Mouse (Mus musculus): ENCODE data around the gene Icam2.
A peak's percentile ranks its signal among the peaks of the same experiment; 100 is the strongest.
"Not testable (repeated sequence)": the region's sequence is repeated elsewhere in the genome, so short reads cannot be mapped to it uniquely, and the experiment has no call there.

Gene Icam2

DNA sequence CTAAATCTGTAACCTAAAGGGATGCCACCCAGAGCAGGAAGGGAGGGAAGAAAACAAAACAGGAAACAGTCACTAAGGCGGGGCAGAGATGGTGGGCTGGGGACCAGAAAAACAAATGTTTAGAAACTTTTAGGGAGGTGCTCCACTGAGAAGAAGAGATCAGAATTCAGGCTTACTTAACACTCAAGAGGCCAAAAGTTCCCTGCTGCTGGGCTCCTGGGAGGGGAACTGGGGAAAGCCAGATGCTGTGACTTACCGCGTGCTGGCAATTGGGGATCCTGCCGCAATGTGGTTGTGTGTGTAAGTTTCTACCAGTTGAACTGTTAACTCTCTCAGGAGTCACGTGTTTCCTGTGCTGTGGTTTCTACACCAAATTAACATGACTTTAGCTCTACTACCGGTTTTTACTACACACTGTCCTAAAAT is at the start of gene Icam2:
Gene Icam2 (minus strand): TSS at position 285 of the 426 bp plus-strand sequence.
- no peak for DNase-seq (ENCODE audit: low read depth, low spot score)

DNA sequence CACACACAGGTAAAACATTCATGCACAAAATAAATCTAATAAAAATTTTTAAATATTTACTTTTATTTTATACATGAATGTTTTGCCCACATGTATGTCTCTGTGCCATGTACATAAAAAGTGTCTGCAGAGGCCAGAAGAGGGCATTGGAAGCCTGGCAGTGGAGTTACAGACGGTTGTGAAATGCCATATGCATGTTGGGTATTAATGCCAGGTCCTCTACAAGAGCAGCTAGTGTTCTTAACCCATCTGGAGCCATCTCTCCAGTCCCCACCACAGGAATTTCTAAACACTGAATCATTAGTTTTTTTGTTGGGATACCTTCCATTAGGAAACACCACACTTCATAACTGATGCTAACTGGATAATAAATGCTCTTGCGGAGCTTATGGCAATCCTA is 49.7 kb upstream of the Icam2 start:
- DNase-seq (ENCODE audit: low read depth, low spot score) = no peak

DNA sequence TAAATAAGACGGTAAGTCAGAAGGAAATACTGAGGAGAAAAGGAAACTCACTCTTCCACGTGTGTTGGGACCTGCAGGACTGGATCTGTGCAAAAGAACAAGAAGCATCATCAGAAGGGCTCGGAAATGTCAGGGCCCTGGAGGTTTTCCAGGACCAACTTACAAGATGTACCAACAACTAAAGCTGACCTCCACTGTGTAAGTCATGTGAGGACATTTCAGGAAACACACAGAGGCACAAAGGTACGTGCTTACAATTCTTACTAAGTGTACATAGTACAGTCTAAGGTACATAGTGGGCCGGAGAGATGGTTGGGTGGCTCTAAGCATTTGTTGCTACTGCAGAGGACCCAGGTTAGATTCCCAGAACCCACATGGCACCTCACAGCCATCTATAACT is 49.2 kb upstream of the Icam2 start:
- no peak for DNase-seq (ENCODE audit: low read depth, low spot score)

DNA sequence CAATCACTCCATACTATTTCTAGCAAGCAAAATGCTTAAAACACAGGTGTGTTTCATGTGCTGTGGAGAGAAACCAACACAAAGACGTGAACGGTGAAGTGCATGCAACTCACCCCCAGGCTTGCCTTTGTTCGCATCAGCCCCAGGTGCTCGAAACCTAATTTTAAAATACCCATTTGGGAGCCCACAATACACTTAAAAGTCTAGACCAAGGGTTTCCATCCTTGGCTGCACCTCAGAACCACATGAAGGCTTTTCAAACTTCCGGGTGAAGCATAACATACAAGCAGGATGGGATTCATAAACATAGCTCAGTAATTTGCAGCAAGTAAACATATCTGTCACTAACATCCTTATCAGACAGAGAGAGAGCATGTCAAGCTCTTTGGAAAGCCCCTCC is 42.5 kb upstream of the Icam2 start:
- no peak for DNase-seq (ENCODE audit: low read depth, low spot score)

DNA sequence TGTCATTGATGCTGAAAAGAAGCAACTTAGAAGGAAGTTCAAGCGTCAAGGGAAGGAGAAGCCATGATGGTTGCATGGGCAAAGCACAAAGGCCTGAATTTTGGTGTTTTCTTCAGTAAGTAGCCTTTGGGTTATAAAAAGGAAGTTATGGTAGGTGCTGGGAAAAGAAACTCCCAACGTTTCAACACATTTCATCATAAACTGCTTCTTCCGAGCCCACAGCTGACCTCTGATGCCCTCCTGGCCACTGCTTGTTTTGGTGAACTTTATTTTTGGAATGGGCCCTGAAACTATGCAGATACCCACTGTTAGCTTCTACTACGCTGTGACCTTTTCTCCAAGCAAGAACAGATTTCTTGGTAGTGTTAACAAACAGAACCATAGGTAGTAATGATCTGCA is 41.8 kb upstream of the Icam2 start:
- DNase-seq (ENCODE audit: low read depth, low spot score) = no peak

DNA sequence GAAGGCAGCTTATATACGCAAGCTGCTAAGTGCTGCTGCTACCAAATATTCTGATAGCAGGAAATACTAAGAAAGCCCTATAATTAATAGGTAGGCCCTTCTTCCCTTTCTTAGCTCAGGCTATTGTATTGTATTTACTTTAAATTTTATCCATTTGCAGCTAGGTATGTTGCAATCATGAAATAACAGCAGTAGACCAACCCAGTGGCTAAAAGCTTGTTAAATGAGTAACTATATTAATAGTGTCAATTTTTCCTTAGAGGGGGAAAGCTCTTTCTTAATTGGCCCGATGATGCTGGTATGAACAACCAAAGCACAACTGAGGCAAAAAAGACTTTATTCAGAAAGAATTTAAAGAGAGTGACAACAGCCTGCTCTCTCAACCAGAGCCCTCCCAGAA is 40.7 kb upstream of the Icam2 start:
- no peak for DNase-seq (ENCODE audit: low read depth, low spot score)

DNA sequence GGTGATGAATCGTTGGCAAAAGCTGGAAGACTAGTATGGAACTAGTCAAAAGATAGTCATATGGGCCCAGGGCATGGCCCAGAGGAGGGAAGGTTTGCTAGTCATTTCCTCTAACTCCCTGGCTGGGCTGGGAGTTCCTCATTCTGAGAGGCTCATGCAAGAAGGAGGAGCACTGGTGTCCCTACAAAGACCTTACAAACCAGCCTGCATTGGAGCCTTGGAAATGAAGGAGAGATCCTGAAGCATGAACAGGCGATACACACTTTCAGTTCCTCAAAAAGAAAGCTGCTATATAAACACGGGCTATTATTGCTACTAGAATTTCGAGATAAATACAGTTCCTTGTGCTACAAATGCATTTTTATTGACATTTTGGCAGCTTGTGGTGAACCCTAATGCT is 40.2 kb upstream of the Icam2 start:
- no peak for DNase-seq (ENCODE audit: low read depth, low spot score)

DNA sequence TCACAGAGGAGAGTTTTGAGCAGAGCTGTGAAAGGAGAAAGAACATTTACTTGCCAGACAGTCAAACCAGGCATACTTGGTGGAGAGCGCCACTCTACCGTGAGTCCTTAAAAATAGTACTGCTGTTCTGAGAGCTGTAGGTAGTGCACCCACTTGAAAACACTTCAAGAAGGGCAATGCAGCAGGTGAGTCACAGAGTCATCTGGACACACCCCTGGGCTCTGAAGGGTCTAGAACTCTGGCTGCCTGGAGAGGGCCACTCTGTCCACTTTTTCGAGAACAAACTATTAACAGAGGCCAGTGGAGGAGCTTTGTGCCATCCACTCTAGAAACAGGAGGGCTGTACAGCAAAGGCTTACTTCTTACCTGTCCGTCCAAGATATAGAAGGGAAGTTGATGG is 38.6 kb upstream of the Icam2 start:
- no peak for DNase-seq (ENCODE audit: low read depth, low spot score)

DNA sequence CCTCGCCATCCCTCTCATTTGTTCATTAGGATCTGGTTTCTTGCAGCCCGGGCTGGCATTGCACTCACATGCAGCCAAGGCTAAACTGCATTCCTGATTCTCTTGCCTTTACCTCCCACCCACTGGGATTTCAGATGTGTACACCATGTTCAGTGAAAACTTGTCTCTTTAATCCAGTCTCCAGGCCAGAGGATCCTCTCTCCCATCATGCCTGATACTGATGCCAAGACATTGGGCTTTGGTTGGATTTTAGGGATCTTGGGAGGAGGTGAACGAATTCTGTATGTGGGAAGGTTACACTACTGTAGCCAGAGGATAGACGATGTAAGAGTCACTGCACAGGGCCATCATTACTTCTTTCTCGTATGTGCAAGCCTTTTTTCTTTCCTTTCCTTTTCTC is 37.3 kb upstream of the Icam2 start:
- DNase-seq (ENCODE audit: low read depth, low spot score) = no peak

DNA sequence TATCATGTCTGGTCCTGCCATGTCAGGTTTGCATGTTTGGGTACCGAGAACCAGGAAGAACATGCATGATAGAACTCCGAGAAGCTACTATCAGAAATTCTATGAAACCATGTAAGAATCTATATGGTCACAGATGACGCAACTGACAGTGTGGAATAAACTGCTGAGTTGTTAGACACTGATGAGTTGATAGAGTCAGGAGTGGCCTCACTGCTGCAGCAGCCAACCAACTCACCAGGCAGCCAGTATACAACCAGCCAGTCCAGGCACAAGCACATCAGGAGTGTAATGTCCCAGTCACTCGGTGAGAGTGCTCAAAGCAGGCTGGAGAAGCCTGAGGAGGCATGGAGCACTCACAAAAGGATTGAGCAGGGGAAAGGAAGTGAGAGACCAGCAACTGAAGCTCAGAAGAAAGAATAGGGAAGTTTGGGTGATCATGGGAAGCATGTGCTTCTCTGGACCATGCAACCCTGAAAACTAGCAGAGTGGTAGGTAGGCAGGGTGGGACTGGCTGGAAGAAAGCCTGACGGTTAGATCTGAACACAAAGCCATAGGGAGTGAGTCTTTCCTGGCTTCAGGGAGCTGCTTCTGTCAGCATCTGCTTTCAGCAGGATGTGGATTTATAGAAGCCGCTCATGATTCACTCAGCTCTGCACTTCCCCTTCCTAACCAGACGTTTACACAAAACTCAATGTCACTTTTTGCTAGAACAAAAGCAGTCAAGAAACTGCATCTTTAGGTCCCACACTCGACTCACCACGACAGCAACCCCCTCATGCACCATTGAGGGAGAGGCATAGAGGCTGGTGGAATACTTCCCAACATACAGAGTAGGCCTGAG is 31.6 kb upstream of the Icam2 start:
- no peak for DNase-seq (ENCODE audit: low read depth, low spot score)

DNA sequence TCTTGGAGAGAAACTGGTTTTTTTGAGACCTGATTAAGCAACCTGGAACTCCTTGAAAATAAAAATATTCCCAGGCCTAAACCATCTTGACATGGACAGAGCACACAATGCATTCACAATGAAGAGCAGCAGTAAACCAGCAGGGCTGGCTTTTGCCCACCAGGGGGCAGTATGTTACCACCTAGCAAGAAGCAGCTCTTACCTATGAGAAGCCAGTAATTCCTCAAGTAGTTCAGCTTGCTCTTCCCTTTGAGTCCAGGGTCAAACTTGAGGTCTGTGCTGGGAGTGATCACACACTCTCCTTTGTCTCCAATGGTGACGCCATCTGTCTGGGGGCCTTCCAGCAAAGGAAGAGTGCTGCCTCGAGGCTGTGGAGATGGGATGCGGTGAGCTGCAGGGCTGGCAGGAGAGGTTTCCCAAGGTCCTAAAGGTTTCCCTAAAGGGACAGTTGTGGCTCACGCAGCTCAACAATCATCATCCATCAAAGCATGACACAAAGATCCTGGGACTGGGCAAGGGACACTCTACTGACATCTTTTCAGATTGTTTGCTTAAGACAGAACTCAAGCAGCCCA is 30.8 kb upstream of the Icam2 start:
- DNase-seq (ENCODE audit: low read depth, low spot score) = peak; percentile 93

DNA sequence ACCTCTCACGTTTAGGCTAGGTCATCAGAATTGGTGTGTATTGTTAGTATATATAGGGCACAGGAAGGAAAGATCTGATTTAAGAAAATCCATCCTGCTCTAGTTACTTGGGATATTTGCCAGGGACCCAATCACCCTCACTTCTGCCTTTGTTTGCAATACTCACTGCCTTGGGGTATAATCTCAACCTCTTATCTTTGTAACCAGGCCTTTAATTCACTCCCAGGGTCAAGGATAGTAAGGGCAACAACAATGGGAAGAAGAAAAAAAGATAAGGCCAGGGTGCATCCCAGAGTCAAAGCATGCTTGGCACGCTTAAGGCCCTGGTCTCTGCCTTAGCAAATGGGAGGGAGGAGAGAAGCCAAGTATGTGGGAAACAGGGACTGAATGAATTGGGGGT is 30.0 kb upstream of the Icam2 start:
- DNase-seq (ENCODE audit: low read depth, low spot score) = no peak

DNA sequence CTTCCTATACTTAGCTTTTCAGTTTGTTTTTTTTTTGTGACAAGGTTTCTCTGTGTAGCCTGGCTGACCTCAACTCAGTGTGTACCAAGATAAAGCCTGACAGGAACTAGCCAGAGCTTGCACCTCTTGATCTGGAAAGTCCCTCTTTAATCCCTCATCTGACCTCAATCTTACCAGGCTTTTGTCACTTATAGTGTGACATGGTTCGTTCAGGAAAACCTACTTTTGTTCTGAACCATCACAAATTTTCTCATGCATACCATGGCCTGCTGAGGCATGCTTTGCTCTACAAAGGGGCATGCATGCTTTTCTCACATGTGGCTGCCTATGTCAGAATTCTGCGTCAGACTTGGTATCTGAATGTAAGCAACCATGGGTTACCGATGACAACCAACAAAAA is 28.5 kb upstream of the Icam2 start:
- no peak for DNase-seq (ENCODE audit: low read depth, low spot score)

DNA sequence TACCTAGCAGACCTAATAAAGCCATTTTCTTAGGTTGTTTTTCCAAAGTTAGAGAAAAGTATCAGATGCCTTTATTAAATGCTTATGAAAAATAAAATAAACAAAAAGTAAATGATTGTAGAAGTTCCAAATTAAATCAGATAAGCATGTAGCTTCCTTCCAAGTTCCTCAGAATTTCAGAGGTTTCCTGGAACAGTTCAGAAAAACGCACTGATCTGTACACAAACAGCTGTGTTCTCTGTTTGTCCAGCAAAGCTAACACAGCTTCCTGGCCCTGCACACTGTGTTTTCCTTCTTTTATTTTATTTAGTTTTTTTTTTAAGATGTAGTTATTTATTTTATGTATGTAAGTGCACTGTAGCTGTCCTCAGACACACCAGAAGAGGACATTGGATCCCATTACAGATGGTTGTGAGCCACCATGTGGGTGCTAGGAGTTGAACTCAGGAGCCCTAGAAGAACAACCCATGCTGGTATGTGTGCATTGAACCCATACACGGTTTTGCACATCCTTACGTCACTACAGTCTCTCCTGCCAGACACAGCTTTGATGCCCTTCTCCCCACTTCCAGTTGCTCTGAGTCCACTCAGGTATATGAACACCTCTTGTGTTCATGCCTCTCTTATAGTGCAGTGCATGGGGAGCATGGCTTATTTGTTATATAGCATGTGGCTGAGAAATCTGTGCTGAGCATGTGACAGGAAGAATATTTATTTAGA is 24.9 kb upstream of the Icam2 start:
- no peak for DNase-seq (ENCODE audit: low read depth, low spot score)

DNA sequence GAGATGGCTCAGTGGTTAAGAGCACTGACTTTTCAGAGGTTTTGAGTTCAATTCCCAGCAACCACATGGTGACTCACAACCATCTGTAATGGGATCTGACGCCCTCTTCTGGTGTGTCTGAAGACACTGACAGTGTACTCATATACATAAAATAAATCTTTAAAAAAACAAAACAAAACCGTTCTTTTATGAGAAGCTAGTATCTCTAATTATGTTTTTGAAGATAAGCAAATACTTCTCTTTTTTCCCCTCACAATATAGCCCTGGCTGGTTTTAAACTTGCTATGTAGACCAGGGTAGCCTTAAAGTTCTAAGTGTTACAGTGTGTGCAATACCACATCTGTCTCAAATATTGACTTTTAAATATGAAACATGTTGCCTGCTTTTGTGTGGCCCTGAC is 23.3 kb upstream of the Icam2 start:
- DNase-seq (ENCODE audit: low read depth, low spot score) = no peak

DNA sequence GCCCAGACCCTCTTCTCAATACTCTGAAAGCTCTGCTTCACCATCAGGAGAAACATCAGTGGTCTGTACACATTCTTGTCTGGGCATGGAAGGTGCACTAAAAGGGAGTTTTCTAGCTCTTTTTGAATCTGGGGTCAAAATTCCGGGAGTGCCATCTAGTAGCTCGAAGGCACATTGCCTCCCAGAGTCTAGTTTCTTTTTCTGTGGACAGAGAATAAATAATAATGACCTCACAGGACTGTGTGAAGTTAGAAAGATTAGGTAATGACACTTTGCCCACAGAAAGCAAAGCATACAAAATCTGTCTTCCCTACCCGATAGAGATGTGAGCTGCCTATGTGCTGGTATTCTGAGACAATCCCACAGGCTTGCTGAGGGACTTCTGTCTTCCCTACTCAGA is 22.6 kb upstream of the Icam2 start:
- DNase-seq (ENCODE audit: low read depth, low spot score) = no peak

DNA sequence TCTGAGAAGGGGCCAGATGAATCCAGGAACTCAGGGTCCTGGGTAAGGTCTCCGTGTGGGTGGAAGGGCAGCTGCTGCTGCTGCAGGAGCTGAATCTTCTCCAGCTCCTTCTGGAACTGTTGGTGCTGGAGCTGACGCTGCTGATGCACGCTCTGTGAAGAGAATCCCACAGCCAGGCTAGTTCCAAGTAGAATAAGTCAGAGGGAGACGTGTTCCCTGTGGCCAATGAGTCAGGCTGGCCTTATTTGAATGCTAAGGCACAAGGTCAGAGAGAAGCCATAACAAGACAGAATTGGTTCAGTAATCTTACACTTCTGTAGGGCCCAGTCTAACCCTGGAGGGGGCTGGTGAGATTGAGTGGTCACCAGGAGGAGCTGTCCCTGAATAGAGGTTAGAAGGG is 22.1 kb upstream of the Icam2 start:
- no peak for DNase-seq (ENCODE audit: low read depth, low spot score)

DNA sequence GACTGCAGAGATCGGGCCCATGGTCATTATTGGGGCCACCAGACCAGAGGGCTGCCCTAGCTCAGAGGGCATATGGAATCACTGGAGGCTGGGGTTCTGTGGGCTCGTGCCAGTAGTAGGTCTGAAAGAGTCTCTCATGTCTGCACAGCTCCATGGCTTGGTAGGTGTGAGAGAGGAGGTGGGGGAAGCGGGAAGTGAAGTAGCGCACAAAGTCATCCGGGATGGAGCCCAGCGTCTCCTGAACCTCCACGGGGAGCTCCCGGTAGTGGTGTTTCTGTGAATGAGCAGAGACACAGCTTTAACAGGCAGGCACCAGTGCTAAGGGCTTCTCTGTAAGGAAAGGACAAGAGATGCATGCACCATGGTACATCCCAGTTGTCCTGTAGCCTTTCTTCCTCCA is 10.6 kb upstream of the Icam2 start:
- no peak for DNase-seq (ENCODE audit: low read depth, low spot score)

DNA sequence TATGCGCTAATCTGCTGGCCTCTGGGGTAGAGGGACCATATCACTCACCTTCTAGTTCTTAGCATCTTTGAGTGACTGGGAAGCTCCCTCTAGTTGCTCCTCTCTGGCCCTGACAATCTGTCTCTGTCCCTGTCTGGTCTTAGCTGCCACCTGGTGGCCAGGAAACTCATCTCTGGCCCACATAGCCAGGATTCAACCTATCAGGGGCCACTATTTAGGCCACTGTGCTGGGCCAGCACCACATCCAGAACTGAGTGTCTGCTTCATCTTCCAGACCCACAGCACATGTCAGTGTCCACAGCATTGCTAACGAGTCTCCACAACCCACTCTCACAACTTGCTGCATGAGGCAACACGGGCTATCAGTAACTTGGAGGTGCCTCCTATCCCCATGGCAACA is 9.8 kb upstream of the Icam2 start:
- no peak for DNase-seq (ENCODE audit: low read depth, low spot score)

DNA sequence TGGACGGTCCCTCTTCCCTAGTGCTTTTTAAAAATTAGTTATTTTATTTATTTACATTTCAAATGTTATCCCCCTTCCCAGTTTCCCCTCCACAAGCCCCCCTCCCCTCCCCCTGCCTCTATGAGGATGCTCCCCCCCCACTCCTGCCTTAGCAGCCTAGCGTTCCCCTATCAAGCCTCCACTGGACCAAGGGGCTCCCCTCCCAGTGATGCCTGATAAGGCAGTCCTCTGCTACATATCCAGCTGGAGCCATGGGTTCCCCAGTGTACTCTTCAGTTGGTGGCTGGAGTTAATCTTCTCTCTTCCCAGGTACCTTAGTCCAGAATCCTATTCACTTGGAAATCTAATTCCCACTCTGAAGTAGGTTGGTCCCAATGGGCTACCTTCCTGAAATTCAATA is 6.2 kb upstream of the Icam2 start:
- DNase-seq (ENCODE audit: low read depth, low spot score) = not testable (repeated sequence)

DNA sequence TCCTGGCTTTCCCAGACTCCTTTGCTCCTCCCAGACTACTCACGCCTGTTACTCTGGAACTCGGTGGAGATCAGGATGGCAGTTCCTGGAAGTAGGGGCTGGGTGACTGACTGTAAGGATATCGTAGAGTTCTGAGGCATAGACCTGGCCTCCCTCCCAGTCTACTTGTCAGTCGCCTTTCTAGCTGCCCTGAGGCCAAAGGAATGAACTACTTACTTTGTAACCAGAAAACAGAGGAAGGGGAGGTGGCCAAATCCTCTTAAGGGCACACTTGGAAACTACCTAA is 5.4 kb upstream of the Icam2 start:
- no peak for DNase-seq (ENCODE audit: low read depth, low spot score)

DNA sequence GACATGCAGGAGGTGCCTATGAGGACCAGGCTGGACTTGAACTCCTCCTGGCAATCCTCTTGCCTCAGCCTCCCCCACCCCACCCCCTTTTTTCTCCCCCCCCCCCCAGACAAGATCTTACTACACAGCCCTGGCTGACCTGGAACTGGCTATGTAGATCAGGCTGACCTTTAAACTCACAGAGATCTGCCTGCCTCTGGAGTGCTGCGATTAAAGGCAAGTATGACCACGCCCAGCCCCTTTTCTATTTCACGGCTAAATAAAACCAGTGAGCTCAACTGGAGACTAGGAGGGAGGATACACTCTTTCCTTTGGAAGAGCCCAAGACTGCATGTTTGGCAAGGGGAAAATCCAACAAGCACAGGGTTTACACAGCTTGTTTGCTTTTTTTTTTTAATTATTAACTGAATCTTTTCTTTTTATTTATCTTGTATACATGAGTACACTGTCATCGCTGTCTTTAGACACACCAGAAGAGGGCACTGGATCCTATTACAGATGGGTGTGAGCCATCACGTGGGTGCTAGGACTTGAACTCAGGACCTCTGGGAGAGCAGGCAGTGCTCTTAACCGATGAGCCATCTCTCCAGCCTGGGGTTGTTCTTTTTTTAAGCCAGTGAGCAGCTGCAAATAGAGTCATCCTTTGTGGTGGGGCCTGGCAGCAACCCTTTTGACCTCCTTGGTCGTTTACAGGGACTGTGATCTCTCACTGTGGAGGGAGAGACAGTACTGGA is 4.9 kb upstream of the Icam2 start:
- DNase-seq (ENCODE audit: low read depth, low spot score) = no peak
